Mouse (Mus musculus) CH12.LX (cell line): Measurements from ENCODE around the gene Pigyl. TPM values are rescaled to one million over a fixed set of nuclear protein-coding genes. Genes with fewer than 3 reads are reported as not detected.

Source experiments
- DNase-seq: peaks from one replicate; pipeline ENCODE4 v3.0.0-alpha.2; 2013; ENCODE audit errors: extremely low read depth
- H3K27ac ChIP-seq: 2 replicates; pipeline ENCODE4 v1.5.1; 2012; ENCODE audit warnings: low read depth, mild to moderate bottlenecking, control low read depth, moderate library complexity; ENCODE audit not compliant: insufficient read depth
- H3K27me3 ChIP-seq: replicated peaks from 2 replicates; pipeline ENCODE3; 2012; ENCODE audit warnings: inconsistent platforms
- H3K36me3 ChIP-seq, 2 experiments: replicated peaks in 1 of 2; 2 replicates each; pipeline versions ENCODE3 to v1.6.1; 2012; ENCODE audit warnings: inconsistent platforms in 1 of 2, low read length in 1 of 2, mild to moderate bottlenecking in 1 of 2, mixed read lengths in 1 of 2, moderate library complexity in 1 of 2; ENCODE audit not compliant: control insufficient read depth in 1 of 2, insufficient read depth in 1 of 2
- H3K4me1 ChIP-seq, 2 experiments: 2 replicates each; pipeline ENCODE4 v1.6.1; 2012; ENCODE audit warnings: inconsistent platforms in 1 of 2, moderate library complexity in 1 of 2; ENCODE audit not compliant: insufficient read depth in 2 of 2, control insufficient read depth in 1 of 2
- H3K4me2 ChIP-seq: 2 replicates; pipeline ENCODE4 v1.6.1; 2012; ENCODE audit warnings: low read depth, mild to moderate bottlenecking, control low read depth; ENCODE audit not compliant: poor library complexity, insufficient read depth, severe bottlenecking
- H3K4me3 ChIP-seq, 3 experiments: fragments of 150-350 bp in 1 of 3; sonication (generic) in 1 of 3; replicated peaks in 1 of 3; 2 replicates each; pipeline versions ENCODE3 to v1.5.1; 2011 to 2012; ENCODE audit warnings: low read depth in 2 of 3, low read length in 2 of 3, mild to moderate bottlenecking in 2 of 3, moderate library complexity in 2 of 3, control low read depth in 1 of 3, improper control_type of control experiment in 1 of 3, inconsistent platforms in 1 of 3, mixed read lengths in 1 of 3; ENCODE audit not compliant: poor library complexity in 1 of 3
- H3K79me2 ChIP-seq: replicated peaks from 2 replicates; pipeline ENCODE4 v1.6.1; 2012; ENCODE audit warnings: mild to moderate bottlenecking, moderate library complexity; ENCODE audit not compliant: control insufficient read depth, poor library complexity, insufficient read depth, severe bottlenecking; ENCODE audit errors: extremely low read depth
- H3K9ac ChIP-seq: 2 replicates; pipeline ENCODE4 v1.6.1; 2012; ENCODE audit warnings: low read depth, mild to moderate bottlenecking, control low read depth, moderate library complexity; ENCODE audit not compliant: insufficient read depth
- H3K9me3 ChIP-seq: replicated peaks from 2 replicates; pipeline ENCODE3; 2012; ENCODE audit warnings: low read length, inconsistent platforms, mixed read lengths
- CHD1 ChIP-seq: IDR thresholded peaks from 2 replicates; pipeline ENCODE4 v1.6.1; 2012; ENCODE audit warnings: low read depth, low read length, improper control_type of control experiment, inconsistent platforms
- CHD2 ChIP-seq: IDR thresholded peaks from 2 replicates; pipeline ENCODE4 v1.6.1; 2011; ENCODE audit warnings: low read length, improper control_type of control experiment
- CTCF ChIP-seq, 2 experiments: IDR thresholded peaks in 1 of 2; conservative IDR thresholded peaks in 1 of 2; 2 replicates each; pipeline ENCODE4 v1.5.1; 2011 to 2012; ENCODE audit warnings: low read depth in 2 of 2, low read length in 2 of 2, improper control_type of control experiment in 1 of 2, inconsistent platforms in 1 of 2, mild to moderate bottlenecking in 1 of 2, moderate library complexity in 1 of 2
- E2F4 ChIP-seq: IDR thresholded peaks from 2 replicates; pipeline ENCODE4 v1.6.1; 2011; ENCODE audit warnings: low read depth, low read length, improper control_type of control experiment; ENCODE audit not compliant: insufficient replicate concordance
- ELF1 ChIP-seq: IDR thresholded peaks from 2 replicates; pipeline ENCODE4 v1.6.1; 2014; ENCODE audit warnings: low read depth, mild to moderate bottlenecking, inconsistent platforms, low read length, improper control_type of control experiment
- EP300 ChIP-seq: IDR thresholded peaks from 2 replicates; pipeline ENCODE4 v1.6.1; 2011; ENCODE audit warnings: low read length, improper control_type of control experiment
- HCFC1 ChIP-seq: IDR thresholded peaks from 2 replicates; pipeline ENCODE4 v1.6.1; 2012; ENCODE audit warnings: low read depth, mild to moderate bottlenecking, inconsistent platforms, low read length, improper control_type of control experiment
- IRF4 ChIP-seq: IDR thresholded peaks from 2 replicates; pipeline ENCODE4 v1.6.1; 2014; ENCODE audit warnings: low read depth, mild to moderate bottlenecking, inconsistent platforms, low read length, improper control_type of control experiment
- KAT2A ChIP-seq: IDR thresholded peaks from 2 replicates; pipeline ENCODE4 v1.6.1; 2012; ENCODE audit warnings: low read length, improper control_type of control experiment, inconsistent platforms; ENCODE audit not compliant: insufficient replicate concordance
- MAFK ChIP-seq: IDR thresholded peaks from 2 replicates; pipeline ENCODE4 v1.6.1; 2011; ENCODE audit warnings: low read length, improper control_type of control experiment; ENCODE audit not compliant: insufficient replicate concordance
- MAX ChIP-seq: IDR thresholded peaks from 2 replicates; pipeline ENCODE4 v1.6.1; 2011; ENCODE audit warnings: low read length, improper control_type of control experiment
- MEF2A ChIP-seq: IDR thresholded peaks from 2 replicates; pipeline ENCODE4 v1.6.1; 2014; ENCODE audit warnings: low read depth, mild to moderate bottlenecking, inconsistent platforms, low read length, improper control_type of control experiment, borderline replicate concordance
- MXI1 ChIP-seq: IDR thresholded peaks from 2 replicates; pipeline ENCODE4 v1.6.1; 2011; ENCODE audit warnings: mild to moderate bottlenecking, low read depth, low read length, improper control_type of control experiment
- MYC ChIP-seq: IDR thresholded peaks from 2 replicates; pipeline ENCODE4 v1.6.1; 2011; ENCODE audit warnings: low read depth, mild to moderate bottlenecking, improper control_type of control experiment, low read length
- NELFE ChIP-seq: IDR thresholded peaks from 2 replicates; pipeline ENCODE4 v1.6.1; 2011; ENCODE audit warnings: low read depth, low read length, improper control_type of control experiment
- NRF1 ChIP-seq: IDR thresholded peaks from 2 replicates; pipeline ENCODE4 v1.6.1; 2014; ENCODE audit warnings: low read depth, mild to moderate bottlenecking, inconsistent platforms, low read length, improper control_type of control experiment, moderate library complexity
- POLR2A ChIP-seq: IDR thresholded peaks from 2 replicates; pipeline ENCODE4 v1.6.1; 2011; ENCODE audit warnings: low read depth, mild to moderate bottlenecking, improper control_type of control experiment, low read length
- POLR2AphosphoS2 ChIP-seq: IDR thresholded peaks from 2 replicates; pipeline ENCODE4 v1.6.1; 2011; ENCODE audit warnings: low read depth, low read length, improper control_type of control experiment
- RCOR1 ChIP-seq: conservative IDR thresholded peaks from 2 replicates; pipeline ENCODE4 v1.6.1; 2012; ENCODE audit warnings: low read depth, mild to moderate bottlenecking, inconsistent platforms, low read length, improper control_type of control experiment
- SIN3A ChIP-seq: IDR thresholded peaks from 2 replicates; pipeline ENCODE4 v1.6.1; 2012; ENCODE audit warnings: low read length, improper control_type of control experiment, inconsistent platforms
- SMC3 ChIP-seq: IDR thresholded peaks from 2 replicates; pipeline ENCODE4 v1.6.1; 2011; ENCODE audit warnings: low read depth, low read length, improper control_type of control experiment
- TBP ChIP-seq: conservative IDR thresholded peaks from 2 replicates; pipeline ENCODE4 v1.6.1; 2011; ENCODE audit warnings: low read depth, low read length, improper control_type of control experiment
- TCF12 ChIP-seq: IDR thresholded peaks from 2 replicates; pipeline ENCODE4 v1.6.1; 2014; ENCODE audit warnings: low read depth, mild to moderate bottlenecking, inconsistent platforms, low read length, improper control_type of control experiment
- USF1 ChIP-seq: IDR thresholded peaks from 2 replicates; pipeline ENCODE4 v1.6.1; 2014; ENCODE audit warnings: low read depth, mild to moderate bottlenecking, inconsistent platforms, low read length, improper control_type of control experiment
- USF2 ChIP-seq: conservative IDR thresholded peaks from 2 replicates; pipeline ENCODE4 v1.6.1; 2011; ENCODE audit warnings: low read depth, low read length, improper control_type of control experiment
- ZC3H11A ChIP-seq: IDR thresholded peaks from 2 replicates; pipeline ENCODE4 v1.6.1; 2012; ENCODE audit warnings: low read depth, mild to moderate bottlenecking, inconsistent platforms, low read length, improper control_type of control experiment
- ZMIZ1 ChIP-seq: IDR thresholded peaks from 2 replicates; pipeline ENCODE4 v1.6.1; 2012; ENCODE audit warnings: low read depth, mild to moderate bottlenecking, inconsistent platforms, low read length, improper control_type of control experiment
- ZNF384 ChIP-seq: IDR thresholded peaks from 2 replicates; pipeline ENCODE4 v1.6.1; 2012; ENCODE audit warnings: low read depth, low read length, improper control_type of control experiment, inconsistent platforms
- dilution Hi-C: fragments of 300-500 bp; cut with MboI; formaldehyde crosslinking; loops from 2 replicates; pipeline ENCODE4 v1.14.3; 2020; ENCODE audit warnings: low sequenced_read_pairs; ENCODE audit not compliant: extremely low pct_unique_long_range_greater_than_20kb, extremely low pct_ligation_motif_present
- in situ Hi-C: fragments of 300-500 bp; cut with MboI; formaldehyde crosslinking; loops from 3 replicates; pipeline ENCODE4 v1.14.3; 2019; ENCODE audit warnings: low sequenced_read_pairs, low pct_ligation_motif_present, low pct_unique_long_range_greater_than_20kb, mixed read lengths
- polyA plus RNA-seq: library from polyadenylated mRNA; unstranded; fragments of >175 nt; gene quantifications from 2 replicates; pipeline ENCODE4 v1.2.1, GENCODE M21; 2012; ENCODE audit warnings: low read depth; ENCODE audit not compliant: insufficient read length
- total RNA-seq, 2 experiments: library from RNA; depleted of rRNA; stranded (reverse); fragments of 300-350 nt in 1 of 2; fragments of >200 nt in 1 of 2; gene quantifications; 2 replicates each; pipeline ENCODE4 v1.2.3; 2012 to 2014

Pigyl gene
- total and polyA plus RNA-seq, 3 experiments = 5.0 to 24.9 (median 22.8) TPM

- dilution Hi-C loops = no loop called here
- in situ Hi-C loops = loop anchor here (5.0 kb wide), 1 partner anchor 44 kb away; the partner anchor contains the start of genes Gm49318 and Zfp653
- no peak overlapping the region for H3K27ac ChIP-seq
Observed at GRCm38 (mm10) chr9:22116086-22116485, 40.6 kb upstream of the Pigyl start.

DNA sequence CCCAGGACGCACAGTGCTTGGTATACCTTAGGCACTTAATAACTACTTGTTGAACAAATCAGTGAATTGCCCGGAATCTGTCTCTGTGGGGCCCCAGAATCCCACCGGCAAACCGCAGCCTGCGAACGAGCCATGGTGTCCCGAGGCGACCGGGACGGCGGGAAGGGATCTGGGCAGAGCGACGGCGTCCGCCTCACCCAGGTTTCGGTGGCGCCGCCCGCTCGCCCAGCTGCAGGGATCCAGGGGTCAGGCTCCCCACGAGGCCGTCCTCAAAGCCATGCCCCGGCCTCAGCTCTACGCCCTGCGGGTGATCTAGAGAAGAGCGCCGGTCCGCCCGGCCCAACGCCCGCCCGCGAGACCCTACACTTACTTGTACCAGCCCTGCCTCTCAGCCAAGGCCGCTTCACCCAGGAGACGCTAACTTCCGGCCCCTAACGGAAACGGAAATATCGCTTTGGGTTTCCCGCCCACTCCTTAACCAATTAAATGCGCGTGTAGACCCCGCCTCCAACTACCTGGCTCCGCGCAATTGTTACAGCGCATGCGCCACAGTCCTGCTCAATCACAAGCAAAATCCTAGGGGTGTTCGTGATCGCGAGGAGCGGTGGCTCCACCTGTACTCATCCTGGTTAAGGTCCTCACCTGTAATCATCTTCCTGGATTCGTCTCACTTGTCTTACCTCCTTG, 39.8 kb upstream of the Pigyl start, which contains the start of gene Elof1:
Gene Elof1, minus strand, starts transcription at position 433 of the 687 bp plus-strand sequence.
- peaks cover 23 to 32% of the 10 kb centered on the region in 2 experiments for H3K36me3 ChIP-seq
- H3K79me2 ChIP-seq = peaks cover 16% of the 10 kb centered on the region
- peak within 1 kb of the TSS; percentile 86 for H3K9ac ChIP-seq
- peak within 1 kb of the TSS; percentile 95 for H3K4me2 ChIP-seq
- no peak within 1 kb of the TSS; the same call in 1 of the 2 replicates for H3K27ac ChIP-seq
- dilution Hi-C loops (no loop called here), in situ Hi-C loops (loop anchor here (5.0 kb wide), 1 partner anchor 45 kb away; the partner anchor contains the start of genes Gm49318 and Zfp653)
- peak within 1 kb of the TSS; percentile 80 to 89 (median 85) for H3K4me3 ChIP-seq
- peak; percentile 98 for DNase-seq
- peaks cover 3% of the 10 kb centered on the region for H3K9me3 ChIP-seq
- no peaks in the 10 kb centered on the region for H3K27me3 ChIP-seq
- TF ChIP-seq MEF2A (peak; percentile 12; the same call in 1 of the 2 replicates), SIN3A (peak; percentile 89), MYC (peak; percentile 63; the same call in 1 of the 2 replicates), ZNF384 (no peak), KAT2A (peak; percentile 85; the same call in 1 of the 2 replicates), NRF1 (peak; percentile 98), MAFK (no peak), NELFE (peak; percentile 89), HCFC1 (peak; percentile 85), POLR2A (peak; percentile 92), SMC3 (no peak), ELF1 (peak; percentile 86), POLR2AphosphoS2 (peak; percentile 75), TBP (peak; percentile 89), CTCF (conservative IDR thresholded peaks at IDR 0.05 in 1 of 2, IDR thresholded peaks at IDR 0.05 in 1 of 2; ENCODE audit: low read depth in 2 of 2, low read length in 2 of 2) (no peak), ZC3H11A (no peak), MXI1 (peak; percentile 81), USF1 (no peak), CHD2 (peak; percentile 63; the same call in 1 of the 2 replicates), ZMIZ1 (peak; percentile 85), E2F4 (peak; percentile 97), CHD1 (no peak), RCOR1 (no peak), MAX (peak; percentile 67; the same call in 1 of the 2 replicates), IRF4 (0 out of 2 replicates have a peak, but pooled peaks have one; percentile 13), TCF12 (peak; percentile 82)
- peaks cover 9 to 41% of the 10 kb centered on the region in 2 experiments for H3K4me1 ChIP-seq

More at GRCm38 (mm10) chr9:22116086-22116485, 40.6 kb upstream of the Pigyl start:
- no peak for DNase-seq
- Histone ChIP-seq H3K9ac (peak overlapping the region; percentile 86), H3K4me3 (peak overlapping the region; percentile 80 to 89 (median 85)), H3K27me3 (no peaks in the 10 kb centered on the region), H3K79me2 (peaks cover 16% of the 10 kb centered on the region), H3K4me1 (peaks cover 8 to 34% of the 10 kb centered on the region in 2 experiments; a peak in 3 of 4 replicates), H3K4me2 (peak overlapping the region; percentile 65), H3K9me3 (peaks cover 3% of the 10 kb centered on the region), H3K36me3 (peaks cover 28 to 39% of the 10 kb centered on the region in 2 experiments)
- TF ChIP-seq EP300 (no peak), USF2 (no peak)
